Mouse (Mus musculus): ENCODE results near the gene Gm10999. TPM values are rescaled to one million over a fixed set of nuclear protein-coding genes. Genes with fewer than 3 reads are reported as not detected.
"Not testable (repeated sequence)": the region's sequence is repeated elsewhere in the genome, so short reads cannot be mapped to it uniquely, and the experiment has no call there.

The Gm10999 gene
- not detected in 2 replicates for polyA plus RNA-seq (2011; ENCODE audit: insufficient read depth, insufficient read length, low replicate concordance, missing spikeins)

GRCm38 (mm10) chr8:129131561-129131960, at the start of gene Gm10999:
Gene Gm10999 (minus strand): TSS chr8:129131661.
- TF ChIP-seq CTCF (IDR thresholded peaks at IDR 0.05; ENCODE audit: control insufficient read depth, insufficient read depth, low read length) (no peak), POLR2A (IDR thresholded peaks at IDR 0.05; ENCODE audit: borderline replicate concordance, control insufficient read depth, low read depth, low read length) (no peak)
- WGBS: 63% methylated on average over 1 of the region's 1 CpGs
- Histone ChIP-seq H3K4me1 (ENCODE audit: control insufficient read depth, insufficient read depth, low read length) (no peaks in the 10 kb centered on the region), H3K27ac (ENCODE audit: control insufficient read depth, insufficient read depth, low read depth, low read length, poor library complexity) (no peak within 1 kb of the TSS), H3K4me3 (replicated peaks; ENCODE audit: control insufficient read depth, low read depth, low read length) (no peak within 1 kb of the TSS)

- H3K4me1 ChIP-seq (ENCODE audit: control insufficient read depth, insufficient read depth, low read length): no peaks in the 10 kb centered on the region
- H3K4me3 ChIP-seq (replicated peaks; ENCODE audit: control insufficient read depth, low read depth, low read length): no peak overlapping the region
- TF ChIP-seq CTCF (IDR thresholded peaks at IDR 0.05; ENCODE audit: control insufficient read depth, insufficient read depth, low read length): no peak
- no peak for TF ChIP-seq POLR2A (IDR thresholded peaks at IDR 0.05; ENCODE audit: borderline replicate concordance, control insufficient read depth, low read depth, low read length)
- no peak overlapping the region for H3K27ac ChIP-seq (ENCODE audit: control insufficient read depth, insufficient read depth, low read depth, low read length, poor library complexity)
These were observed 2.0 kb upstream of the Gm10999 start for GRCm38 (mm10) chr8:129133475-129133874.

- WGBS: 62% methylated on average over 3 of the region's 3 CpGs
- H3K4me1 ChIP-seq (ENCODE audit: control insufficient read depth, insufficient read depth, low read length); H3K4me3 ChIP-seq (replicated peaks; ENCODE audit: control insufficient read depth, low read depth, low read length); H3K27ac ChIP-seq (ENCODE audit: control insufficient read depth, insufficient read depth, low read depth, low read length, poor library complexity): not testable (repeated sequence)
These were observed 15.7 kb downstream of the Gm10999 start for GRCm38 (mm10) chr8:129115761-129116160.

Other genes with a start within 250 kb of the Gm10999 start
- gene Ccdc7a, start 66.1 kb downstream of the Gm10999 start, polyA plus RNA-seq (2011; ENCODE audit: insufficient read depth, insufficient read length, low replicate concordance, missing spikeins): not detected in 2 replicates
- gene Ccdc7b, start 64.5 kb downstream of the Gm10999 start, polyA plus RNA-seq (2011; ENCODE audit: insufficient read depth, insufficient read length, low replicate concordance, missing spikeins): not detected in 2 replicates
- gene 2610044O15Rik8, start 102.7 kb upstream of the Gm10999 start, polyA plus RNA-seq (2011; ENCODE audit: insufficient read depth, insufficient read length, low replicate concordance, missing spikeins): 6.1 and 8.9 TPM in 2 replicates